Mouse (Mus musculus) midbrain, embryonic 12.5 days (tissue): ENCODE results near the gene Polr3a. TPM values are rescaled to one million over a fixed set of nuclear protein-coding genes. Genes with fewer than 3 reads are reported as not detected.

Experiments
- ATAC-seq: fragments of 200-750 bp; cut with Nextera tagmentation; 2 replicates; pipeline ENCODE4 v1.8.0; 2017; ENCODE audit warnings: low read depth, moderate TSS enrichment, moderate library complexity; ENCODE audit not compliant: low FRiP score
- H3K27ac ChIP-seq: fragments of 300-500 bp; sonication (generic); replicated peaks from 2 replicates; pipeline ENCODE4 v1.5.1; 2016; ENCODE audit warnings: mild to moderate bottlenecking
- H3K27me3 ChIP-seq: fragments of 300-500 bp; sonication (generic); 2 replicates; pipeline ENCODE4 v1.6.1; 2016; ENCODE audit warnings: mild to moderate bottlenecking
- H3K36me3 ChIP-seq: fragments of 300-500 bp; sonication (generic); 2 replicates; pipeline ENCODE4 v1.6.1; 2016
- H3K4me1 ChIP-seq: fragments of 300-500 bp; sonication (generic); 2 replicates; pipeline ENCODE4 v1.6.1; 2016
- H3K4me2 ChIP-seq: fragments of 300-500 bp; sonication (generic); replicated peaks from 2 replicates; pipeline ENCODE4 v1.6.1; 2016; ENCODE audit warnings: mild to moderate bottlenecking, moderate library complexity
- H3K4me3 ChIP-seq: fragments of 300-500 bp; sonication (generic); 2 replicates; pipeline ENCODE4 v1.5.1; 2016; ENCODE audit warnings: mild to moderate bottlenecking
- H3K9ac ChIP-seq: fragments of 300-500 bp; sonication (generic); replicated peaks from 2 replicates; pipeline ENCODE4 v1.6.1; 2016; ENCODE audit warnings: mild to moderate bottlenecking, moderate library complexity
- H3K9me3 ChIP-seq: fragments of 300-500 bp; sonication (generic); 2 replicates; pipeline ENCODE4 v1.6.1; 2016; ENCODE audit warnings: mild to moderate bottlenecking
- WGBS: fragments of 180-500 bp; shearing (Covaris S2); methylation state at CpG from one replicate; pipeline ENCODE4 v1.1.7; 2016; 5-methylcytosine and 5-hydroxymethylcytosine counted together
- polyA plus RNA-seq: library from polyadenylated mRNA; unstranded; fragments of >200 nt; fragmentation: Nextera tagmentation; extraction: Ambion mirVana; gene quantifications from 2 replicates; pipeline ENCODE4 v1.2.1, GENCODE M21; 2016

Gene Polr3a
- polyA plus RNA-seq, result 22.5 and 24.5 TPM in 2 replicates

DNA sequence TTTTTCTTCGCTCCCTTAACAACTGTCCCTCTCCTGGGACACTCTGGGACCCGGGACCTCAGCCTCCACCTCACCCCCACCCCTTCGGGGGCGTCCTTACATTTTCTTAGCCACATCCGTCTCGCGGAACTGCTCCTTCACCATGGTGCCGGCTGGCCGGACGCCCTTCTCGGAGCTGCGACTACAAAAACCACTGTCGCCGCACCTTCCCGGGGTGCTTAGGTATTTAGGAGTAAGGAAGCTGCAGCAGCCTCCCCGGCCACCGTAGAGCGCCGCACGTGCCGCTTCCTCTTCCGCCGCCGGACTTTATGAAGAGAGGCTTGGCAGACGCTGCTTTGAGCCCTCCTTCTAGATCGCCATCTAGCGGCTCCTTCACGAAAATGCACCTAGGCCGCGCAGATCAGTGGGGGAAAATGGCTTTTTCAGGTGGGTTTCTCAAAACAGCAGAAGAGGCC is at the start of gene Polr3a, which contains the start of gene Rps24:
Polr3a (minus strand) TSS at position 286 of the 455 bp plus-strand sequence.
Rps24 (plus strand) TSS at position 353 of the 455 bp plus-strand sequence.
- Histone ChIP-seq H3K4me1 (peaks cover 18% of the 10 kb centered on the region), H3K9me3 (no peaks in the 10 kb centered on the region), H3K27ac (no peak within 1 kb of the TSS), H3K9ac (peak within 1 kb of the TSS; percentile 80), H3K4me2 (peak within 1 kb of the TSS; percentile 83), H3K27me3 (no peaks in the 10 kb centered on the region), H3K36me3 (peaks cover 27% of the 10 kb centered on the region), H3K4me3 (peak within 1 kb of the TSS; percentile 91)
- ATAC-seq, result peak; percentile 47
- under 1% methylated on average over 30 of the region's 30 CpGs for WGBS

DNA sequence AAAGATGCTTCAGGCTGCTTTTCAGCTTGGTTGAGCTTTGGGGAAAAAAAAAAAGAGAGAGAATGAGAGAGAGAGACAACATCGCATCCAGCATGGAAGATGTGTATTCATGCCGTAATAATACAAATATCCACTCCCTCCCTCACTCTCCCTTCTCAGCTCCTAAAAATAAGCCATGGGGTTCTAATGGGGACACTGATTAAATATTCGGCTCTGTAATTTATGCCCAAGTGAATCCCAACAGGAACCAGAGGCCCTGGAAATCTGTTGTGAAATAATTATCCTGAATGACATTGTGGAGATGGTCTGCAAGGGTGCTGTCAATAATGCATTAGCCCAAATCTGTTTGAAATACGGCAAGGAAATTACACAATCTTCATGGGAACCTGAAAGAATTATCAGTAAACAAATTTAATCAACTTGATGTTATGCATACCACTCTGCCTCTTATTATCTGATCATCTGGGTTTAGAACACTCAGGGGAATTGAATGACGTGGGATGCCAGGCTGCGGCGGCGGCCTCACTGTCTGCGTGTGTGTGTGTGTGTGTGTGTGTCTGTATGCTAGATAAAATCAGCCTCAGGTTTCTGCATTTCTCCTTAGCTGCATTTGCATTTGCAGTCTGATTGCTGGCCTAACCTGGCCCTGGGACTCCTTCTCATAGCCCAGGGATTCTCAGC is 48.1 kb upstream of the Polr3a start:
- Histone ChIP-seq H3K9me3 (no peaks in the 10 kb centered on the region), H3K27ac (peak overlapping the region; percentile 64), H3K4me3 (no peak overlapping the region), H3K27me3 (no peaks in the 10 kb centered on the region), H3K4me1 (peaks cover 45% of the 10 kb centered on the region), H3K9ac (no peak overlapping the region), H3K36me3 (no peaks in the 10 kb centered on the region), H3K4me2 (no peak overlapping the region)
- WGBS, result 54% methylated on average over 9 of the region's 9 CpGs
- ATAC-seq, result no peak

DNA sequence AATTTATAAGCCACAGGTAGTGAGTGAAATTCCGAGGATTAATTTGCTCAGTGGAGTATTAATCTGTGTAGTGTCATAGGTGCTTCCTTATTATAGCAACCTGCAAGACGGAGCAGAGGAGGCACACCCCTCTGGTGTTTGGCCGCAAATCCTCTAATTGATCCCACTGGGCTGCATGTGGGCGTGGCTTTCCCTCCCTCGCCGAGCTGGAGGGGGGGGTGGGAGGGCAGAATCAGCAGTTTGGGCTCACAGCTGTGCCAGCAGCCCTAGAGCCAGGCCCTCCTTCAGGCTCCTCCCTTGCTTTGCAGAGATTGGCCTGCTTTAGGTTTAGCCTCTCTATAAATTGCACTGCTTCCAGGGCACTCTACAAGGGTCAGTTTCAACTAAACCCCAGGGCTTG is 43.4 kb upstream of the Polr3a start:
- H3K4me2 ChIP-seq, result 0 out of 2 replicates have a peak overlapping the region, but pooled peaks have one; percentile 14
- H3K27ac ChIP-seq, result peak overlapping the region; percentile 21; the same call in 1 of the 2 replicates
- no peaks in the 10 kb centered on the region for H3K36me3 ChIP-seq
- WGBS, result 2% methylated on average over 6 of the region's 6 CpGs
- ATAC-seq, result peak; percentile 76
- no peak overlapping the region for H3K9ac ChIP-seq
- H3K4me1 ChIP-seq, result peaks cover 64% of the 10 kb centered on the region
- H3K4me3 ChIP-seq, result no peak overlapping the region
- H3K9me3 ChIP-seq, result no peaks in the 10 kb centered on the region
- H3K27me3 ChIP-seq, result no peaks in the 10 kb centered on the region

DNA sequence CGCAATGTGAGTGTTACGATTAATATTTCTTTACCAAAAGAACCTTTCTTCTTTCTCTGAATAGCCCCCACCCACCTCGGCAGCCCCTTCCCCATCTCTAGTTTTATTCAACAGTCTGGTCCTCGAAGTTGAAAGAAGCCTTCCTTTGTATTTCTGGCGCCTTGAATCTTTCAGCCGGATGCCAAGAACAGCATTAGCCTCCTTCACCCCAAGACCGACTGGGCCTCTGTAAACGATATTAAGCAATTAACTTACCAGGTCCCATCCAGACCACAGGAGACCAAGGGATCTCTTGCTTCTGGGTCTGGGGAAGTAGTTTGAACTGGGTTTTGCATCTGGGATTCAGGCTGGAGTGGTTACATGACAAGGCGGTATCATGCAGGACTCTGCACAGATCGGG is 39.6 kb upstream of the Polr3a start:
- H3K4me2 ChIP-seq, result no peak overlapping the region
- H3K4me1 ChIP-seq, result peaks cover 39% of the 10 kb centered on the region
- no peaks in the 10 kb centered on the region for H3K9me3 ChIP-seq
- WGBS, result 56% methylated on average over 10 of the region's 10 CpGs
- H3K36me3 ChIP-seq, result no peaks in the 10 kb centered on the region
- ATAC-seq, result no peak
- no peak overlapping the region for H3K9ac ChIP-seq
- peak overlapping the region; percentile 52; the same call in 1 of the 2 replicates for H3K27ac ChIP-seq
- no peaks in the 10 kb centered on the region for H3K27me3 ChIP-seq
- no peak overlapping the region for H3K4me3 ChIP-seq

DNA sequence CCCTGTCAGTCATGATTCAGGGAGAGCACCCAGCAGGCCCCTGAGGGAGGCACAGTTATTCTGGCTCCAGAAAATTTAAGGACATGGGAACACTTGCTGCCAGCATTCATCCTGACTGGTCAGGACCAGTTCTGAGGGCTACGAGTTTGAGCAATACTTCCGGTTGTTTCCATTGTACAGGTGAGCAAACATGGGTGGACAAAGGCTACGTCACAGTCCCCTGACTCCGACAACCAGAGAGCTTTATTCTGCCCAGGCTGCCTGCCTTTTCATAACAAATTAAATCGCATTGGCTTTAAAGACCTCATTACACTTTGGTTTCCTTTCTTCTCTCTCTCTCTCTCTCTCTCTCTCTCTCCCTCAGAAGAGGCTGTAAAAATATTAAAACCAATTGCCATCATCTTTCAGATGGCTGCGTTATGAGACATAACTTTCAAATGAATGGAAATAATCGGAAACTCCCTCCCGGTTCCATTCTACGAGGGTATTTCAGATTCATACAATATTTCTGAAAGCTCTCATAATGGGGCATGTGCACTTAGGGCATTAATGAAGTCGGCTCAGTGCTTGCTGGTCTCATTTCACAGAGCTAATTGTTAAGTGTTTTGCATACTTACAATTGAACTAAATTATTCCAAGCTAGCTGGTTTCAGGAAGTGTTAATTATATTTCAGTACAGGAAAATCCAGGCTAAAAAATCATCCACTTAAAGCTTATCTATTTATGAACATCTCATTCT is 39.0 kb upstream of the Polr3a start:
- Histone ChIP-seq H3K4me3 (no peak overlapping the region), H3K27me3 (no peaks in the 10 kb centered on the region), H3K9ac (no peak overlapping the region), H3K36me3 (no peaks in the 10 kb centered on the region), H3K9me3 (no peaks in the 10 kb centered on the region), H3K4me2 (no peak overlapping the region), H3K27ac (peak overlapping the region; percentile 63), H3K4me1 (peaks cover 35% of the 10 kb centered on the region)
- ATAC-seq, result no peak; the same call in 1 of the 2 replicates
- WGBS, result 54% methylated on average over 10 of the region's 10 CpGs

DNA sequence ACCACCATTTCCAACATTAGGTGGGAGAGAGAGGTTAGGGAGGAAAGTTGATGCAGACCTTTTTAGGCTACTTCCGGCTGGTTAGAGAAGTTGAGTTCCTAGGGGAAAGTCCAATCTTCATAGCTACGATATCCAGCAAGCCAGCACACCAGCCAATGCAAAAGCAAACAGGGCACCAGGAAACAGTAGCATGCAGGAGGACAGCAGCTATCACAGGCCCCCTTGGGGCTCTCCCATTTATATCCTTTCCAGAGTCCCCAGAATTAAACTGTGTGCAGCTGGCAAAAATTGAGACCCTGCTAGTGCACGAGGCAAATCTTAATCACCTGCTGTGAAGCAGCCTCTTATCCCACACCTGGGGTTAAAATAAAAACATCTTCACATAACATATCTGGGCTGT is 38.3 kb upstream of the Polr3a start:
- Histone ChIP-seq H3K4me3 (no peak overlapping the region), H3K9ac (no peak overlapping the region), H3K4me1 (peaks cover 28% of the 10 kb centered on the region), H3K36me3 (no peaks in the 10 kb centered on the region), H3K27me3 (no peaks in the 10 kb centered on the region), H3K4me2 (no peak overlapping the region), H3K27ac (no peak overlapping the region), H3K9me3 (no peaks in the 10 kb centered on the region)
- no peak for ATAC-seq
- 65% methylated on average over 3 of the region's 3 CpGs for WGBS

DNA sequence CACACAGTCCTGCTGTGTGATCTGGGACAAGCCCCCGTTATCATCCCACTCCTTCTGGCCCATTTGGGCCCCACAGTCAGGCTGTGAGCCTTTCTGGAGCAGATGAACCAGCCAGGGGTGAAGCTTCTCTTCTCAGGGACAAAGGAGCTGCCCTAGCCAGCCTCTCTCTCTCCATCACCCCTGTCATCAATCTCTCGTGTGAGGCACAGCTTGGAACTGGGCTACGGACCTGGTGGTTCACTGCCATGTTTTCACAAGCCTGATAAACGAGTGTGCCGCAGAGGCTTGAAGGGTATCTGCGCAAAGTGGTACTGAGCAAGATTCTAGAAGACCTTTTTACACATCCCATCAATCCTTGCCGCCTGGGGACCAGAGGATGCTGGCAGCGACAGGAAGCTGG is 34.7 kb upstream of the Polr3a start:
- no peak overlapping the region for H3K9ac ChIP-seq
- 83% methylated on average over 8 of the region's 8 CpGs for WGBS
- no peaks in the 10 kb centered on the region; the same call in 1 of the 2 replicates for H3K27me3 ChIP-seq
- H3K27ac ChIP-seq, result no peak overlapping the region
- no peak overlapping the region for H3K4me3 ChIP-seq
- H3K9me3 ChIP-seq, result no peaks in the 10 kb centered on the region
- H3K4me2 ChIP-seq, result no peak overlapping the region
- no peaks in the 10 kb centered on the region for H3K36me3 ChIP-seq
- ATAC-seq, result no peak
- H3K4me1 ChIP-seq, result peaks cover 14% of the 10 kb centered on the region

DNA sequence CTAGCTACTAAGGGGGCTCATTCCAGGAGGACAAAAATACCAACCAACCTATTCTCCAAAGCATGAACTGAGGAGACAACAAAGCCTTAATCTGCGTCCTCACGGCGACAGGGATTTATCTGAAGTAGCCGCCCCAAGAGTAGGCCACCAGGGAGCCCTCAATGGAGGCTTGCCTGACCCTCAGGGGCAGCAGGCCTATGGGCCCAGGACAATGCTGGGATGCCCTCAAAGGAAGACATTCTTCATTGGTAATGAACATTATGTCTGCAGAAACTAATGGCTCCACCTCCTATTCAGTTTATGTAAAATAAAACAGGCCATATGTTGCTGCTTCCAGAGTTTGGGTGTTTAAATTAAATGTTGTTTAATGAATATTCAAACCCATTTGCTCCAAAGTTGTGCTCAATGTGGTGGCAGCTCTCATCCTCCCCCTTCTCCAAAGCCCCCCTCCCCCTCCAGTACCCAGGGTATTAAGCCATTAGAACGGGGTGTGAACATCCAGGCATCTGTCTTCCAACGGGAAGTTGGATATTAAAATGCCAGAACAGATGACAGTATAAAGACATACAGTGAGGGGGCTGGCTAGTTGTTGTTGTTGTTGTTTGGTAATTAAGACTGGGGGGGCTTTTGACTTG is 25.8 kb upstream of the Polr3a start:
- 45% methylated on average over 6 of the region's 6 CpGs for WGBS
- Histone ChIP-seq H3K27me3 (no peaks in the 10 kb centered on the region), H3K27ac (no peak overlapping the region), H3K4me2 (no peak overlapping the region), H3K9ac (no peak overlapping the region), H3K9me3 (peaks cover 4% of the 10 kb centered on the region; the same call in 1 of the 2 replicates), H3K36me3 (no peaks in the 10 kb centered on the region), H3K4me1 (peaks cover 25% of the 10 kb centered on the region), H3K4me3 (no peak overlapping the region)
- ATAC-seq, result no peak

DNA sequence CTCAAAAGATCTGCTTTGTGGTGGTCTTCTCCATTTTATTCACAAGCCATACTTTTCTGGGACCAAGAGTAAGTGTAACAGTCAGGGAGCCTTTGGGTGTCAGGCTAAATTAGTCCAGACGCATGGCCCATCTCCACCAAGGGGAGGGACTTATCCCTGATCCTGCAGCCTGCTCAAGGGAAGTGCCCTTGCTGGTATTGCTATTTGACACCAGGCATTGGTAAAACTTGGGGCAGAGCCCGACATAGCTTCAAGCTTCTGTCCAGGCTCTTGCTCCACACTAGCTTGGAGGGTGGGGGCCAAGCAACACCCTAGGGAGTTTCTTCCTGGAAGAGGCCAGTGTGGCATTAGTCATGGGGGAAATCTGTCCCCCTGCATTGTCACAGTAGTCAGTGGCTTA is 23.8 kb upstream of the Polr3a start:
- ATAC-seq, result no peak

DNA sequence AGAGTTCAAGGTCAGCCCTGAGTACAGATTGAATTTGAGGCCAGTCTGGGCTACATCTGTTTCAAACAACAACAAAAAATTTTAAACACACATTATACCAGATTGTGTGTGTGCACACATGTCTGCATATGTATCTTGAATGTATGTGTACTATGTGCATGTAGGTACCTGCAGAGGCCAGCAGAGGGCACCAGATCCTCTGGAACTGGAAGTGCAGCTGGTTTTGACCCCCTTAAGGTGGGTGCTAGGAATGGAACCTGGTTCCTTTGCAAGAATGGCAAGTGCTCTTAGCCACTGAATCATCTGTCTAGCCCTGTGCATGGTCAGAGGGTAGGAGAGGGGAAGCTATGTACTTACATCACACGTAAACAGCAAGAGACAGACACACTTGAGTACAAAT is 23.4 kb upstream of the Polr3a start:
- H3K27ac ChIP-seq, result no peak overlapping the region
- WGBS, result 100% methylated on average over 1 of the region's 1 CpGs
- peaks cover 4% of the 10 kb centered on the region; the same call in 1 of the 2 replicates for H3K9me3 ChIP-seq
- no peak overlapping the region for H3K9ac ChIP-seq
- no peaks in the 10 kb centered on the region for H3K27me3 ChIP-seq
- no peak overlapping the region for H3K4me2 ChIP-seq
- H3K36me3 ChIP-seq, result no peaks in the 10 kb centered on the region
- no peak for ATAC-seq
- H3K4me1 ChIP-seq, result peaks cover 29% of the 10 kb centered on the region
- H3K4me3 ChIP-seq, result no peak overlapping the region

More for the DNA sequence above, 23.8 kb upstream of the Polr3a start:
- 91% methylated on average over 2 of the region's 2 CpGs for WGBS
- H3K27me3 ChIP-seq, result no peaks in the 10 kb centered on the region
- no peak overlapping the region for H3K4me2 ChIP-seq
- no peak overlapping the region for H3K4me3 ChIP-seq
- no peaks in the 10 kb centered on the region for H3K36me3 ChIP-seq
- no peak overlapping the region for H3K27ac ChIP-seq
- H3K4me1 ChIP-seq, result peaks cover 29% of the 10 kb centered on the region
- H3K9me3 ChIP-seq, result peaks cover 4% of the 10 kb centered on the region; the same call in 1 of the 2 replicates
- H3K9ac ChIP-seq, result no peak overlapping the region

DNA sequence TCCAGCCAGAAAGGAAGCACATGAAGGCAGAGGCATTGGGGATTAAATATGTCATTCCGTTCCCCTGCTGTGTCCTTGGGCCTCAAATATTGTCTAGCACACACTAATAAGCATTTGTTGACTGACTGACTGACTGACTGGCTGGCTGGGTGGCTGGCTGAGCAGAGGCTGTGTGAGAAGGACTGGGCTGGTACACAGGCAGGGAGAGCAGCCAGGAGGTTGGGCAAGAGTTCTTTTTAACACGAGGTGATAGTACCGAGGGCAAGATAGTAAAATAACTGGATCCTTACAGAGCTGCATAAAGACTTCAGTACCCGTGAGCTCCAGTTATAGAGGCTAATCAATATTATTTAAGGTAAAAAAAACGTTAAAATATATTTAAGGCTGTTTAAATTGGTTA is 22.7 kb upstream of the Polr3a start:
- H3K9me3 ChIP-seq, result peaks cover 4% of the 10 kb centered on the region; the same call in 1 of the 2 replicates
- ATAC-seq, result no peak
- H3K4me1 ChIP-seq, result peaks cover 29% of the 10 kb centered on the region
- H3K36me3 ChIP-seq, result no peaks in the 10 kb centered on the region
- no peaks in the 10 kb centered on the region for H3K27me3 ChIP-seq
- no peak overlapping the region for H3K9ac ChIP-seq
- 65% methylated on average over 5 of the region's 5 CpGs for WGBS
- no peak overlapping the region for H3K4me3 ChIP-seq
- H3K4me2 ChIP-seq, result no peak overlapping the region
- no peak overlapping the region for H3K27ac ChIP-seq
